Mouse (Mus musculus): ENCODE results near the gene Fdx1. TPM values are rescaled to one million over a fixed set of nuclear protein-coding genes. Genes with fewer than 3 reads are reported as not detected.
A peak's percentile ranks its signal among the peaks of the same experiment; 100 is the strongest.

The Fdx1 gene
- 10 to 100 TPM; 34.0 to 49.2 TPM for total RNA-seq (2021)
- long read RNA-seq, experiment 1, transcript Fdx1-201 (4 exons, 875 nt), result major isoform, 55 of 55 reads
- long read RNA-seq, experiment 1, partial matches to known transcripts, result 0 of 55 reads
- long read RNA-seq, experiment 1, other reads (novel, unspliced or antisense), result 0 of 55 reads
- long read RNA-seq, experiment 2, transcript Fdx1-201 (4 exons, 875 nt), result major isoform, 34 of 35 reads
- long read RNA-seq, experiment 2, partial matches to known transcripts, result 1 of 35 reads
- long read RNA-seq, experiment 2, other reads (novel, unspliced or antisense), result 0 of 35 reads

DNA sequence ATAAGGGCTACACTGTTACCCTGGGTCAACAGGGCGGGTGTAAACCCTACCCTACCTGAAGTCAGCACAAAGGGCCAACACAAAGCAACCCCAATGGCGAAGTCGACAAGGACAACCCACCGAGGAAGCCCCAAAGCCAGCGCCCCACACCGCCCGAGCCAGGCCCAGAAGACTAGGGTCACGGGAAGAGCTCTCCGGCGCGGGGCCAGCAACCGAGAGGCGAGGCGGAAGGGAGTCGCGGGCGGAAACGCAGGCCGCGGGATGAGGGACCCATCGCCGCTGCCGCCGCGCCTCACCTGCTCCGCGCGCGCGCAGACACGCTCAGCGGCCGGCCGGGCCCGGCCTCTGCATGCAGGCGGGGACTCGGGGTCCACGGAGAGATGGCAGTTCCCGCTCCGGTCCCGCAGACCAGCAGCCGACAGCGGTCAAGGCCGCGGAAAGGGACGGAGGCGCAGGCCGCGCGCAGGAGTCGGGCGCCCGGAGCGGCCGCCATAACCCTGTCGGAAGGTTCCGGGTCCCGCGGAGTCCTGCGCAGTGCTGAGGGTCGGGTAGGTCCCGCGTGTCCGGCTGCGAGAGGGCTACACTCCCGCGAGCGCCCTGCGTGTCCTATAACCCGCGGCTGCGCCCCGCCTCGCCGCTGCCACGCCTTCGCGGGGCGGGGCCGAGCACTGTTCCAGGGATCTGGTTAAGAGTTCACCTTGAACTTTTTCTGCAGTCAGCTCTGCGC lies at the start of gene Fdx1:
Fdx1 (minus strand) TSS at position 582 of the 727 bp plus-strand sequence.
- DNase-seq (ENCODE audit: low spot score), result peak; percentile 83

DNA sequence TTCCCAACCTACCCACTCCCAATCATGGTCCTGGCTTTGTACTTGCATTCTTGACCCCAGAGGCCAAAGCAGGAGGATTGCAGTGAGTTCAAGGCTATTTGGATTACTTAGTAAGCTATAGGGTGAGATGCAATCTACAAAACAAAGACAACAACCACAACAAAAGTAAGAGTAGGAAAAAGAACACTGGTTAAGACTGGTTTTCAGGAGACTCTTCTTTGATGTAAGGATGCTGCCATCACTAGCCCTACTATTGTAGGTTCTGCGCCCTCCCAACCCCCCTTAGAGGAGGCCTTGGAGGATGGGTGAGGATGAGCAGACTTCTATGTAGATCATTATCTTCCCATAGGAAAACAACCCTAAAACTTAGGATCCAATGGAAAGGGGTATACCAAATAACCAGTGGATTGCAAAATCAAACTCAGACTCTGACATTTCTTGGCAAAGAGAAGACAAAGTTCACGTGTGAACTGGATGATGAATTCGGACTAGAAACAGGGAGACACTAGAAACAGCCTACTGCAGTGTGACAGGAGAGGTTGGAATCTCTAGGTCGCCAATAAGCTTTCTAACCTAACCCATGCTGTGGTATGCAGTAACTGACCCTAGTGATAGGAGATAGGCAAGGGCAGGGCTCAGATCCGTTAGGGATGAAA lies 49.6 kb upstream of the Fdx1 start:
- DNase-seq (ENCODE audit: low spot score), result no peak

DNA sequence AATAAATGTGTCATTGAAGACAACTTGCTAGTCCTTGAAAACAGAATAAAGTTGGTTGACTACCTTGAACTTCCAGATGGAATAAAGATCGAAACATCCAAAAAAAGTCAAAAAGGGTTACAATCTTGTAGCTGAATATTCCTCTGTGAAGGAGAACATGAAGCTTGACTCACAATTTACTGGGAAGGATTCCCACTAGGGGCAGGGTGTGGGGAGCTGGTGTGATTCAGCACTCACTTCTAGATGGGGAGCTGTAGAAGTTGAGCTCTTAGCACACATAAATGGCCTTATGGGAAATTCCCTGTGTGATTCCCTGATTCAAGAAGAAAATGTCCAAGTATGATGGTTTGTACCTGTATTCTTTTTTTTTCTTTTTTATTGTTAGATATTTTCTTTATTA lies 49.0 kb upstream of the Fdx1 start:
- no peak for DNase-seq (ENCODE audit: low spot score)

DNA sequence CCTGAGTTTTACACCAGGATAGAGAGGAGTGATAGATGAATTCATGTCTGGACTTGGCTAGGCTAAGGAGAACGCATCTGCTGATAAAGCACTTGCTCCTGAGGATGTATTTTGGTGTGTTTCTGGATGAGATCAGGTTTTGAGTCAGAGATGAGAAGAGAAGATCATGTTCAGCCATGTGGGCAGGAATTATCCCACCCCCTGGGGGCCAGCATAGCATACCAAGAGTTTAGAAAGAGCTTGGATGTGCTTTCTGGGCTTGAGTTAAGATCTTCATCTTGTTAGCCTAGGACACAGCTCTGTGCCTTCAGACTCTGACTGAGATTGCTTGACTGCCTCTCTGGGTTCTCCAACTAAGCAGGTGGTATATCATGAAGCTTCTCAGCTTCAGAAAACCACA lies 45.2 kb upstream of the Fdx1 start:
- DNase-seq (ENCODE audit: low spot score), result no peak

DNA sequence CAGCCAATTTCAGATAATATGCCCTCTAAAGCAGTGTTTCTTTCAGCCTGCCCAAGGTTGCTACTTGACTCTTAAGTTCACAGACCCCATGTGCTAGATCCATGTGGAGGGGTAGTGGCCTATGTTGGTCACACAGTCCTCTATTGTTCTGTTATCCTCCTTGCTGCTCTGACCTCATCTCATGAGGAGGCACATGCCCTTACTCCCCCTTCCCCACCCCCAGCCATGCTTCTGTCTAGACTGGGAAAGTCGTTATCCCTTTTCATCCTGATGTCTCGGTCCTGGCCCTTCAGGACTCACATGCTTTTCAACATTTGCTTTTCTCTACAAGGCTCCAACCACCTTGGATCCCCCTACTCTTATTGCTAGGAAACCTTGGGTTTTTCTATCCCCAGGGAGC lies 44.0 kb upstream of the Fdx1 start:
- DNase-seq (ENCODE audit: low spot score), result no peak

DNA sequence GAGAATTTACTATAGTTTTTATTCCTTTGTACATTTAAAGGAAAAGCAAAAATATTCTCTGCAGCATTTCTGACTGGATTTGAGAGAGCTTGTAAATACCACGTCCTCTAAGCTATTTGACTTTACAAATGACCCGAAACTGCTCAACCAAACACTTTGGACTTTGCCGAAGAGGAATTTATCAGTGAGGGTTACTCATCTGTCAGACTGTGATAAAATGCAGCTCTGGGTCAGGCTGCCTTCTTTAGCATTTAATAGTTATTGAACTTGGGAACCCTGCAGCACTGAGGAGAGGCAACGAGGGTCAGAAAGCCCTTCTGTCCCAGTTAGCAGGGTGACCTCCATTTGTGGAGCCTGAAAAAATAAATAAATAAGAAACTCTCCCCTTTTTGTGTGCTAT lies 40.1 kb upstream of the Fdx1 start:
- DNase-seq (ENCODE audit: low spot score), result no peak

DNA sequence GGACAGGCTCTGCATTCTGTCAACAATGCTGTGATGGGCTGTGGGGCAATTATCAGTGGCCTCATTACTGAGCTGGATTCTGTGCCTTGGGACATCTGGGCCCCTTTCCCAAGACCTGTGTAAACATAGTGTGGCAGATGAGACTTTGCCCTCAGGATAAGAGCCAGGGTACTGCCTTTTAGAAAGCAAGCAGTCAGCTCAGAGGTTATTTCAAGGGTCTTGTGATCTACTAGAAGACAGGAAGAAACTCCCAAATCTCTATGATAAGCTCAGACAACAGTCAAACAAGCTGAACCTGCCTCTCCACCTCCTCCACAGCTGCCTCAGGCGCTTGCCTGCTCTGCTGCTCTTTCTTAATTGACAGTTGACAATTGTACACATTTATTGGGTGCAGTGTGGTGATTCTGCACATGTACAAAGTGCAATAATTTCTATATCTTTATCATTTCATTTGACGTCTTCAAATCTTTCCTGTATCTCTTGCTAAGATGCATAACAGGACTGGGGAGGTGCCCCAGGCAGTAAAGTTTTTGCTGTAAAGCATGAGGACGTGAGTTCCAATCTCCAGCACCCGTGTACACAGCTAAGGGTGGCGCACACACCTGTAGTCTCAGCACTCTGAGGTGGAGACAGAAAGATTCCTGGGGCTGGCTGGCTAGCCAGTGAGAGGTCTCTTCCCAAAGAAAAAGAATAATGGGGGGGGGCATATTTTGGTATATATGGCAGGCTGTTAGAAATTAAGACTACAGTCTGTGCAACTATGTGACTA lies 32.2 kb upstream of the Fdx1 start:
- no peak for DNase-seq (ENCODE audit: low spot score)

DNA sequence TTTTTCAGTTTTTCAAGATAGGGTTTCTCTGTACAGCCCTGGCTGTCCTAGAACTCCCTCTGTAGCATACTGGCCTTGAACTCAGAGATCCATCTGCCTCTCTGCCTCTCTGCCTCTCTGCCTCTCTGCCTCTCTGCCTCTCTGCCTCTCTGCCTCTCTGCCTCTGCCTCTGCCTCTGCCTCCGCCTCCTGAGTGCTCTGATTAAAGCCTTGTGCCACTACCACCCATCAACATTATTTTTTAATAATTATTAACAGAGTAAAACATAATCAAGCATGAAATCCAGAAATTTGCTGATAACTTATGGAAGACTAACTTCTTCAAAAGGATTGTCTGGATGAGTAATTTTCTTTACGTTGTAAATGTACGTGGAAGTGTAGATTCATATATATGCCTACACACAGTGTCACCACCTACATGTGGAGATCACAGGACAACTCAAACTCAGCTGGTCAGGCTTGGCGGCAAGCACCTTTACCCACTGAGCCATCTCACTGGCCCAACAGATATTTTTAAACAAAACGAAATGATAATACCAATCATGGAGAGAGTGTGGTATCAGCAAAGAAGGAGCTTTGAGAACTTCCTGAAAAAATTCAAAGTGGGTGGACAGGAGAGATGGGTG lies 31.4 kb upstream of the Fdx1 start:
- DNase-seq (ENCODE audit: low spot score), result no peak

DNA sequence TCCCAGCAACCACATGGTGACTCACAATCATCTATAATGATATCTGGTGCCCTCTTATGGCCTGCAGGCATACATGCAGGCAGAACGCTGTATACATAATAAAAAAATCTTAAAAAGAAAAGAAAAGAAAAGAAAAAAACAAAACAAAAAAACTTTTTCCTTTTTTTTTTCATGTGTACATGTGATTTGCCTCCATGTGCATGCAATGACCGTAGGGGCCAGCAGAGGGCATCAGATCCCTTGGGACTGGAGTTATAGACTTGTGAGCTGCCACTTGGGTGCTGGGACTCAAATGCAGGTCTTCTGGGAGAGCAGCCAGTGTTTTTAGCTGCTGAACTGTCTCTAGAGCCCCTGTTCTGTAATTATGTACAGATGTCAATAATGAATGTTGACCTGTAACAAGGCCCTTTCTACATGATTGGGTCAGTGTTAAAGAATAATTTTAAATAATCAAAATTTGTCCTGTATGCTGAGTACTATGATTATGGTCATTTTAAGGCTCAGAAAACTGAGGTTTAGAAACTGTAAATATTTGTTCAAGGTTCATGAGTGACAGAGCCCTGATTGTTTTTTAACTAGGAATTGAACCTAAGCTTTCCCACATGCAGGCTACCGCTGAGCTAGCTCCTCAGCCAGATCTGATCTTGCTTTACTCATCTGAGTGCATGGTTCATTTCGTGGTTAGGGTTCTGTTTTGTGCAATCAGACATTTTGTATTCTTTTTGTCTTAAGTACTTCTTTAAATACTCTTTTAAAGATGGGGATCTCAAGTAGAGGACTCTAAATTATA lies 30.3 kb upstream of the Fdx1 start:
- DNase-seq (ENCODE audit: low spot score), result no peak

DNA sequence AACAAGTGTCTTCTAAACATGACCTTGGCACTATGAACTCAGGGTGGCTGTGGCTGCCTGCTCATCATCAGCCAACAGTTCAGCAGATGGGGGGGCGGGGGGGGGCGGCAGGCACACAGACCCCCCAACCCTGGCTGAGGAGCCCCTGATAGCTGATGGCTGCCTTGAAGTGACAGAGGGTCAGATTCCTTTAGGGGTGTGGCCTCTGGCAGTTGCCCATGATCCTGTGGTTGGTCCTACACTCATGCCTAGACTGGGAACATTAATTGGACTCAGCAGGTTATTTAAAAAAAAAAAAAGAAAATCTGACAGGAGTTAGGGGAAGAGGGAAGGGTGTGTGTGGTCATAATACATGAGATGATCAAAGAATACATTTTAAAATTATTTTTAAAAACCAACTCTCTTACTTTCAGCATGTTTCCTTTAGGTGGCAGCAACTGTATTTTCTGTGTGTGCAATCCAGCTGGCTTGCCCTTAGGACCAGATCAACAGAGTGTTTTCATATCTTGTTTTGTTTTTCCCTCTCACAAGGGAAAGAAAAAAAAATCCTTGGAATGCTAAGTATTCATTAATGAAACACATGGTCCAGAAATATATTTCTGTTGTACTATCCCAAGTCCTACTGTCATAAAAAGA lies 28.0 kb upstream of the Fdx1 start:
- DNase-seq (ENCODE audit: low spot score), result no peak

DNA sequence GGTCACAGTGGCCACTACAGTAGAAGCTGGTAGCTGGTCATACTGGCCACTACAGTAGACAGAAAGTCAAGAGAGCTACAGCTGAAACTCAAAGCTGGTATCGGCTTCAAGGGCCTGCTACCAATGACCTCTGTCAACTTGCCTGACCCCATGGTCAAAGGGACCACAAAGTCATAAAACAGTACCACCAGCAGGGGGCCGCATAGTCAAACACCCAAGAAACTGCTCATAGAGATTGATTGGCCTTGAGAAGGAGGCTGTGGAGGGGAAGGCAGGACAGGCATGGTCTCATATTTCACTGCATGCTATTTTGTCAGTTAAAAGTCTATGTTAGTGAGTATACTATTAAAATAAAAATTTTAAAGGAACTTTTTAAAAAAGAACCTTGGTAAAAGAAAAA lies 27.5 kb upstream of the Fdx1 start:
- peak; percentile 12 for DNase-seq (ENCODE audit: low spot score)

DNA sequence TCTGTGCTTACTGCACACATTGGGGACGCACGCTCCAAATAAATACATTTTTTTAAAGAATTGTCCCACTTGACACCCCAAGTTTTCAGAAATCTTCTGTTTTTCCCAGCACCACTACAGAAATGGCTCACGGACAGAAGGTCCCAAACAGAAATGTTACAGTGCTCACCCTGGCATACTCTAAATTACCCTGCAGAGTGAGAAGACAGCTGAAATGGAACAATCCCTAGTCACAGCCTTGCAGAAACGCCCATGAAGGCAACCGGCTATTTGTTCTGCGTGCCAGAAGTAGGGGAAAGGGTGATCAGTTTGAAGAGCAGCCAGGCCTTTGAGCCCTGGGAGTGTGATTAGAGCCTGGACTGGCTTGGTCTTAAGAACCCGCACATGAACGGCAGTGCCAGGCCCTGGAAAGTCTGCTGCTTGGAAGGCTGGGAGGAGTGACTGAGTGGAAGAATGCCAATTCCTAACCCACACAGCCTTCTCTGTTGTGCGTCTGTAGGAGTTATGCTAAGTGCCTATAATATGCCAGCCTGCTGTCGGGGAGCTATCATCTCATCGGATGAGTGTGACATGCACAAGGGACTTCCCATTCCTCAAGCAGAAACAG lies 22.2 kb upstream of the Fdx1 start:
- no peak for DNase-seq (ENCODE audit: low spot score)

DNA sequence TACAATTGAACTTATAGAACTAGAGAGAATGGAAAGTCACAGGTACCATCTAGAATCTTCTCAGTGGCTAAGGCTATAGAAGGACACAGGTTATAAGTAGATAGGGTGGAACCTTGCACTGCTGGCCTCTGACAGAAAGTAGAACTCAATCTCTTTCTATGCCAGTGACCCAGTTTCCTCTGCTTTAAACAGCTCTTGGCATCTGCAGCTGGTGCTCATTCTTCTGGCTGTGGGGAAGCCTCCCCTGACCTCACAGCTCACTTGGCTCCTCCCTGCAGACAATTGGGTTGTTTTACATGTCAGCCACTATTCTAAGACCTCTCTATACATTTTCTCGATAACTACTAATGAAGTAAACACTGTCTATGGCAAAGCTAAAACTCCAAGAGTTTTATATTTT lies 17.8 kb upstream of the Fdx1 start:
- DNase-seq (ENCODE audit: low spot score), result peak; percentile 59

DNA sequence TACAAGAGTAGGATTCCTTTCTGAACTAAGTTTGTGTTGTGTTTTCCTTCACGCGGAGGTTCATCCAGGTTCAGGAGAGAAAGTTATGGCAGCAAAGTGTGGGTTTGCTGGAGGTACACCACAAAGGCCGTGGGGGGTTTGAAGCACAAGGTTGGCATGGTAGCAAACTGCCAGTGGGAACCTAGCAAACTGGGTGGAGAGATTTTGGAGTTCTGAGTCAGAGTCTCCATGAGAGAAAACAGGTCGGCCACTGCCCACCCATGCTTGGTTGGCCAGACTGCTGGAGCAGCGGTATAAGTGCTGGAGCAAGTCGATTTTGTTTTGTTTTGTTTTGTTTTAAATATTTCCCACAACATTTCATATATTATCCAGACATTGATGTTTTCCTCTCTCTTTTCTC lies 15.9 kb upstream of the Fdx1 start:
- no peak for DNase-seq (ENCODE audit: low spot score)

DNA sequence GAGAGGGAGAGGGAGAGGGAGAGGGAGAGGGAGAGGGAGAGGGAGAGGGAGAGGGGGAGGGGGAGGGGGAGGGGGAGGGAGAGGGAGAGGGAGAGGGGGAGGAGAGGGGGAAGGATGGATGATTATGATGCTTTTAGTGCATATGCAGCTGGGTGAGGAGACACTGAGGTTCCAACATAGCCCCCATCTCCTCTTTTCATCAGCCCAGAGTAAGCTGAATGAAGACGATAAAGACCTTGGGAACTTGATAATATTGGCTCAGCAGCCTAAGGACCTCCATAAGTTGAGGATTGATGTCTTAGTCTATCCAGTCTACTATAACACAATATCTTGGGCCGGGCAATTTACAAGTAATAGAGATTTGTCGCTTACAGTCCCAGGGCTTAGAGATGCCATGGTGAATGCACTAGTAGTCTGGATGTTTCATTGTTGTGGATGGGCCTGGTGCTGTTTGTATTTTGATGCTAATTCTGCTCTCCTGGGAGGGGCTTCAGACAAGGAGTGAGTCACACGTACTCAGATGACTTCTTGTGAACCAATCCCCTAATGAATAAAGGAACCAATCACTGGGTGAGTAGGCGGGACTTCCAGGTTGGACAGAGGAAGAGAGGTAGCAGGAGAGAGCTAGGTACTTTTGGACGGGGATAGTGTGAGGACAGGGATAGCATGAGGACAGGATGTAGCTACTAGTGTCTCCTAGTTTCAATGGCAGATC lies 15.3 kb upstream of the Fdx1 start:
- no peak for DNase-seq (ENCODE audit: low spot score)

DNA sequence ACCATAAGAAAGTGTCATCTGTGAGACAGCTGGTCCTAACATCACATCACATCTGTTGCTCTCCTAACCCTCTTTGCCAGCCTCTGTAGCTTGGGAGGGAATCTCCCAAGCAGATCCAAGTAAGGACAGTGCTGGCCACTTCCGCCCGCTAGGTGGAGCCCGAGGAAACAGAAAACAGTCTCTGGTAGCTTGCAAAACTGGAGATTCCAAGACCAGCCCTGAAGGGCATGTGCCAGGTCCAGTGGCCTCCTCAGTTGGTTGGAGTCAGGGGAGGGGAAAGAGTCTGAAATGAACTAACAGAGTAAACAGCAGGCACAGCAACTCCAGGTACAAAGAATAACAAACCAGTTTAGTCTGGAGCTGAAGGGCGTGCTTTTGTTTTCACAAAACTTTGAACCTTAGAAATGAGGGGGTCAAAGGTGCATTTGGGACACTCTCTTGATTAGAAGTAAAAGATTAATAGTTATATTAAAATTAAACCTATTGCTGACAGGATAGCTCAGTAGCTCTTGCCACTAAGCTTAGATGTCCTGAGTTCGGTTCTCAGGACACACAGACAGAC lies 14.2 kb upstream of the Fdx1 start:
- DNase-seq (ENCODE audit: low spot score), result peak; percentile 87

DNA sequence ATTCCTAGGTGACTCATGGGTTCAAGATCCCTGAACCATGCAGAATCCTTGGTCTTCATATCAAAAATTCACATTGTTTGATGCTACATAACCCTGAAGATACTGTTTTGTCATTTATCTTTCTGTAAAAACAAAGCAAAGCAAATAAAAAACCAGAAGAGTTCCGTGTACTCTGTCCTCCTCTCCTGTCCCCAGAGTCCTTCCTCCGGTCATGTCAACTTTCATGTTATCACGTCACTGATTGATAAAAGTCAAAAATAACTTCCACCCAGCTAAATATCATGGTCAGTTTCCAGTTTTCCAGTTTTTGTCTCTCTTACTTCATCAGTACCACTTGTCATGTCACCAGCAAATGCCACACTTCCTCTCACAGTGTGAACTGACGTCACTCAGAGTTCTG lies 11.5 kb upstream of the Fdx1 start:
- no peak for DNase-seq (ENCODE audit: low spot score)

DNA sequence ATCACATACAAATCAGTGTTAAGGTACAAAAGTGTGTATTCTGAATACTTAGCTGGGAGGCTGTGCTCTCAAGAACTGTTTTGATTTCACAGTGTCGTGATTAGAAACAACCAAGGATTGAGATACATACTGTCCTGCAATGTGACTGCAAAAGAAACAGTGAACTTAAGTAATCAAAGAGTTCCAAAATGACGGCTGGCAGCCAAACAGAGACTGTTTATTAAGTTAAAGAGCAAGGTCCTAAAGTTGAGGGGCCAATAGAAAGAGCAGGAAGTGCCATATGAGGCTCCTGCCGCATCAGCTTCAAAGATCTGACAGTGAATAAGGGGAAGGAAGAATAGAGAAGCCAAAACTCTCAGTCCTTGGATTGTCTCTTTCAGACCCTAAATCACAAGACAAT lies 10.5 kb upstream of the Fdx1 start:
- DNase-seq (ENCODE audit: low spot score), result no peak

DNA sequence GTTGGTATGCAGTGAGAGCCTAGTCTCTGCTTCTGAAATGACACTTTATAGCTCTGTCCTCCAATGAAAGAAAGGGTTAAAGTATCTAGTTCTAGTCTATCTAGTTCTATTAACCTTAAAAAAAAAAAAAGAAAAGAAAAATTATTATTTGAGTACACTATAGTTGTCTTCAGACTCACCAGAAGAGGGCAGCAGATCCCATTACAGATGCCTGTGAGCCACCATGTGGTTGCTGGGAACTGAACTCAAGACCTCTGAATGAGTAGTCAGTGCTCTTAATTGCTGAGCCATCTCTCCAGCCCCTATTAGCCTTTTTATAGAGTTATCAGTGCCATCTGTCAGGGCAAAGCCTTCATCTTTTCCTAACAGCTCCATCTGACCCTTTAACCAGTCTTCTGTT lies 3.0 kb upstream of the Fdx1 start:
- DNase-seq (ENCODE audit: low spot score), result no peak

Measured in gastrocnemius, adult 18-20 months (tissue).